Mouse (Mus musculus) thymus, adult 2 months (tissue): ENCODE data around the gene Myh6. TPM values are rescaled to one million over a fixed set of nuclear protein-coding genes. Genes with fewer than 3 reads are reported as not detected.
A peak's percentile ranks its signal among the peaks of the same experiment; 100 is the strongest.
"Not testable (repeated sequence)": the region's sequence is repeated elsewhere in the genome, so short reads cannot be mapped to it uniquely, and the experiment has no call there.

Experiments
- DNase-seq: peaks from one replicate; pipeline ENCODE4 v3.0.0; 2021
- H3K27ac ChIP-seq: fragments of 200-500 bp; 2 replicates; pipeline ENCODE4 v1.5.1; 2012; ENCODE audit warnings: low read length, control low read depth; ENCODE audit not compliant: control insufficient read depth, insufficient read depth
- H3K27me3 ChIP-seq: fragments of 200-500 bp; 2 replicates; pipeline ENCODE4 v1.6.1; 2012; ENCODE audit warnings: mild to moderate bottlenecking, low read length, moderate library complexity, mixed read lengths; ENCODE audit not compliant: control insufficient read depth, insufficient read depth
- H3K36me3 ChIP-seq: fragments of 200-500 bp; 2 replicates; pipeline ENCODE4 v1.6.1; 2012; ENCODE audit warnings: mild to moderate bottlenecking, low read length, moderate library complexity; ENCODE audit not compliant: control insufficient read depth, insufficient read depth
- H3K4me1 ChIP-seq: fragments of 200-500 bp; replicated peaks from 2 replicates; pipeline ENCODE4 v1.6.1; 2012; ENCODE audit warnings: low read length; ENCODE audit not compliant: control insufficient read depth, insufficient read depth
- H3K4me3 ChIP-seq: fragments of 200-500 bp; 2 replicates; pipeline ENCODE4 v1.5.1; 2012; ENCODE audit warnings: mild to moderate bottlenecking, low read length, control low read depth, moderate library complexity; ENCODE audit not compliant: control insufficient read depth, insufficient read depth
- CTCF ChIP-seq: fragments of 200-500 bp; IDR thresholded peaks from 2 replicates; pipeline ENCODE4 v1.5.1; 2012; ENCODE audit warnings: mild to moderate bottlenecking, control low read depth, low read length, moderate library complexity, borderline replicate concordance; ENCODE audit not compliant: control insufficient read depth, poor library complexity, insufficient read depth; ENCODE audit errors: extremely low read depth
- POLR2A ChIP-seq: fragments of 200-500 bp; IDR thresholded peaks from 2 replicates; pipeline ENCODE4 v1.6.1; 2012; ENCODE audit warnings: mild to moderate bottlenecking, low read length, control low read depth, moderate library complexity; ENCODE audit not compliant: control insufficient read depth, poor library complexity, insufficient read depth; ENCODE audit errors: extremely low read depth
- WGBS: fragments of 180-500 bp; shearing (Covaris S2); methylation state at CpG from one replicate; pipeline ENCODE4 v1.1.7; 2018; 5-methylcytosine and 5-hydroxymethylcytosine counted together
- polyA plus RNA-seq: library from polyadenylated mRNA; depleted of rRNA; stranded (reverse); fragments of >200 nt; gene quantifications from 2 replicates; pipeline ENCODE4 v1.2.3, GENCODE M21; 2012

Gene Myh6
- polyA plus RNA-seq, 1 experiment = 159 TPM

DNA sequence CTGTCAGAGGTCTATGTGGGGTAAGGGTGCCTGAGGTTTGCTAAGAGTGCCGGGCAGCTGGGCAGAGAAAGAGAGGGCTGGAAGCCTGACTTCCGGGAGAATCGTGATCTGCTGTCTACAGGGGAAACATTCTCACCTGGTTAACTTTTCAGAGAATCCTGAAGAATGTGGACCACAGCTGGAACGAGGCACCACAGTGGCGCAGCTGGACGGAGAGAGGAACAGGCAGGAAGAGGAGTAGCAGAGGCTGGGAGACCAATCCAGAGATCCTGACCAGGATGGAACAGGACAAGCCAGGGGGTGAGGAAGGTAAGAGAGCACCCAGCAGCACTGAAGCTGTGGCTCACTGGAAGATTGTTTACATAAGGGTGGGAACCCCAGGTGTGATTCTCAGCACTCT lies 1.1 kb downstream of the Myh6 start:
- Histone ChIP-seq H3K4me1 (no peaks in the 10 kb centered on the region), H3K27me3 (no peaks in the 10 kb centered on the region), H3K36me3 (no peaks in the 10 kb centered on the region), H3K4me3 (no peak overlapping the region), H3K27ac (no peak overlapping the region)
- no peak for TF ChIP-seq POLR2A
- TF ChIP-seq CTCF = no peak
- DNase-seq = no peak
- WGBS = 81% methylated on average over 6 of the region's 6 CpGs

DNA sequence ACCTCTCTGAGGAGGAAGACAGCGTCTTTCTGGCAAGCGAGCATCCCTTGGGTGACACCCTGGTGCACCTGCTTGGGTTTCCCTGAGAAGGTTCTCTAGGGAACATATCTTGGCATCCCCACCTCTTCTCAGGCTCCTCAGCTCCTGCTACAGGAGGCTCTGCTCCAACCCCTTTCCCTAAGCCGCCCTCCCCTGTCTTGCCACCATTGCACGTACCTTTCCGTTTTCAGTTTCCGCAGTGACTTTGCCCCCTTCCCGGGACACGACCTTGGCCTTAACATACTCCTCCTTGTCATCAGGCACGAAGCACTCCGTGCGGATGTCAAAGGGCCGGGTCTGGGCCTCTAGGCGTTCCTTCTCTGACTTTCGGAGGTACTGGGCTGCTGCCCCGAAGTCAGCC lies 1.7 kb downstream of the Myh6 start:
- Histone ChIP-seq H3K27ac (no peak overlapping the region), H3K36me3 (no peaks in the 10 kb centered on the region), H3K4me1 (no peaks in the 10 kb centered on the region), H3K4me3 (no peak overlapping the region), H3K27me3 (no peaks in the 10 kb centered on the region)
- no peak for TF ChIP-seq POLR2A
- no peak for TF ChIP-seq CTCF
- DNase-seq = no peak
- WGBS = 92% methylated on average over 15 of the region's 15 CpGs

DNA sequence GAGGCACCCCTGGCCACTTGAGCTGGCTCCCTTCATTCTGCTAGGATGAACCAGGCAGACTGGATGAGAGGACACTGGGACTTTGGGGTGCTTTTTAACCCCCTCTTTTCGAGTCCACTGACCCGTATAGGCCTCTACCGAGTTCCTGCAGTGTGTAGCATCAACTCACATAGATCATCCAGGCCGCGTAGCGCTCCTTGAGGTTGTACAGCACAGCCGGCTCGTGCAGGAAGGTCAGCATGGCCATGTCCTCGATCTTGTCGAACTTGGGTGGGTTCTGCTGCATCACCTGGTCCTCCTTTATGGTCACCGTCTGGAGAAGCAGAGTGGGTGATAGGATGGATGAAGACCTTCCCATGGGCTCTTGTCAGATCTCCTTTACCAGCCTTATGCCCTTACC lies 3.0 kb downstream of the Myh6 start:
- Histone ChIP-seq H3K4me3 (no peak overlapping the region), H3K27me3 (no peaks in the 10 kb centered on the region)
- 93% methylated on average over 11 of the region's 11 CpGs for WGBS

DNA sequence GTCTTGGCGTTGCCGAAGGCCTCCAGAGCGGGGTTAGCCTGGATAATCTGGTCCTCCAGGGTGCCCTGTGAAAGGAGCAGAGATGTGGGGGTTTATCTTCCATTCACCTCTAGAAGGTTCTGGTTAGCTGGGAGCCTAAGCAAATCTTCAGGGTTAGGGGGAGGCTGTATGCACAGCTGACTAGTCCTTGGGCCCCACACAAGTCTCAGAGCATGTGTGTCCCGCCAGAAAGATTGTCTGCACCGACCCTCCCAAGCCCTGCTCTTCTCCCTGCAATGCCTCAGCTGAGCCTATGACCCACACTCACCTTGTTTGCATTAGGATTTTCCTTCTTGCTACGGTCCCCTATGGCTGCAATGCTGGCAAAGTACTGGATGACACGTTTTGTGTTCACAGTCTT lies 4.0 kb downstream of the Myh6 start:
- TF ChIP-seq POLR2A (no peak), CTCF (no peak)
- Histone ChIP-seq H3K27ac (no peak overlapping the region), H3K27me3 (no peaks in the 10 kb centered on the region), H3K4me3 (no peak overlapping the region), H3K4me1 (no peaks in the 10 kb centered on the region), H3K36me3 (no peaks in the 10 kb centered on the region)
- WGBS = 91% methylated on average over 7 of the region's 7 CpGs
- no peak for DNase-seq

More for the DNA sequence above, 3.0 kb downstream of the Myh6 start:
- DNase-seq = no peak
- no peaks in the 10 kb centered on the region for H3K36me3 ChIP-seq
- TF ChIP-seq CTCF (no peak), POLR2A (no peak)
- H3K4me1 ChIP-seq = no peaks in the 10 kb centered on the region
- no peak overlapping the region for H3K27ac ChIP-seq

DNA sequence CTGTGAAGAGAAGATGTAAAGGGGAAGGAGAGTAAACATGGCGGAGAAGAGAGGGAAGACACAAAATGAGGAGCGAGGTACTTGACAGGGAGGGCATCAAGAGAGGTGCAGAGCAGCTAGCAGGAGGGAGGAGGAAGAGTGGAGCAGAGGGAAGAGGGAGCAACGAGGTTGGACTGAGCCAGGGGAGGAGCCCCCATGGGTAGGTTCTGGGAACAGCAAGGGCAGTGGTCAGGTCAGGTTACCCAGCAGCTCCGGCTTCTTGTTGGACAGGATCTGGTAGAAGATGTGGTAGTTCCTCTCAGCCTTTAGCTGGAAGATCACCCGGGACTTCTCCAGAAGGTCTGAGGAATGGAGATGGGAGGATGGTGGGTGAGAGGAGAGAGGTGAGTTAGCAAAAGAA lies 5.2 kb downstream of the Myh6 start:
- Histone ChIP-seq H3K36me3 (no peaks in the 10 kb centered on the region), H3K27me3 (no peaks in the 10 kb centered on the region), H3K4me1 (no peaks in the 10 kb centered on the region), H3K4me3 (no peak overlapping the region), H3K27ac (no peak overlapping the region)
- WGBS = 87% methylated on average over 5 of the region's 5 CpGs
- no peak for TF ChIP-seq POLR2A
- TF ChIP-seq CTCF = no peak
- DNase-seq = no peak

DNA sequence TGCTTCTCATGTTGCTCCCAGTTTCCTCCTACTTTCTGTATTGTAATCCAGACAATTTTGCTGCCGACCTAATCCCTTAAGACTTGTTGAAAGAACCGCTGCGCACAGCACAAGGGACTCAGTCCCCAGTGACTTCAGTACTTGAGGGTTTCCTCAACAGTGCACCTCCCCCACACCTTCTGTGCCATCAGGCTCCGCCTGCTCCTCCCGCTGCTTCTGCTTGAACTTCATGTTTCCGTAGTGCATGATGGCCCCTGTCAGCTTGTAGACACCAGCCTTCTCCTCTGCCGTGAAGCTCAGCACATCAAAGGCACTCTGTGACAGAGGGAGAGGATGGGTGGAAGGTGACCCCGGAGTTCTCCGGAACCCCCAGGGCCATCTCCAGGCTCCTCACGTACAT lies 6.0 kb downstream of the Myh6 start:
- Histone ChIP-seq H3K27me3 (no peaks in the 10 kb centered on the region), H3K36me3 (no peaks in the 10 kb centered on the region), H3K27ac (no peak overlapping the region), H3K4me1 (no peaks in the 10 kb centered on the region), H3K4me3 (no peak overlapping the region)
- peak; percentile 11 for DNase-seq
- TF ChIP-seq POLR2A (no peak), CTCF (no peak)
- 41% methylated on average over 10 of the region's 10 CpGs for WGBS

DNA sequence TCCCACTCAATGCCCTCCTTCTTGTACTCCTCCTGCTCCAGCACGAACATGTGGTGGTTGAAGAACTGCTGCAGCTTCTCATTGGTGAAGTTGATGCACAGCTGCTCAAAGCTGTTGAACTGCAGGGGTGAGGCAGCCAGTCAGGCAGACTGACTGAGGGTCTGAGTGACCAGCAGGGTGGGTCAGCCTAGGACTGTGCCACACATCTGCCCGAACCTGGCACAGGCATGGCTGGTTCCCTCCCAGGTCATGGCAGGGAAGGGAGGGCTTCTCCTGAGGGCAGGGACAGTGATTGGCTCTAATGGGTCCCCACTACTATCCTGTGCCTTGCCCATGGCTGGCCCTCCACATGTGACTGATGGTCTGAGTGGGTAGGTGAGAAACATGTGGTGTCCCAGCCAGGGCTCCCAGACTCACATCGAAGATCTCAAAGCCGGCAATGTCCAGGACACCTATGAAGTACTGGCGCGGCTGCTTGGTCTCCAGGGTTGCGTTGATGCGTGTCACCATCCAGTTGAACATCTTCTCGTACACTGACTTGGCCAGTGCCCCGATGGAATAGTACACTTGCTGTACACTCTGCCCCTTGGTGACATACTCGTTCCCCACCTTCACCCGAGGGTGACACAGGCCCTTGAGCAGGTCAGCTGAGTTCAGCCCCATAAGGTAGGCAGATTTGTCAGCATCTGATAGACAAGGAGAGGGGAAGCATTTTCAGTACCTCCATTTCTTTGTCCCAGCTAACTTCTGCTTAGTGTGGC lies 6.7 kb downstream of the Myh6 start:
- H3K4me1 ChIP-seq, H3K27ac ChIP-seq, H3K27me3 ChIP-seq, DNase-seq, H3K4me3 ChIP-seq, H3K36me3 ChIP-seq: not testable (repeated sequence)
- 90% methylated on average over 12 of the region's 12 CpGs for WGBS
